Mouse (Mus musculus) cerebellum, adult 9-11 months (tissue): ENCODE results near the gene Tbl1x.
"Not testable (repeated sequence)": the region's sequence is repeated elsewhere in the genome, so short reads cannot be mapped to it uniquely, and the experiment has no call there.

Source experiments
- DNase-seq: peaks from one replicate; pipeline ENCODE4 v3.0.0; 2022

The Tbl1x gene

DNA sequence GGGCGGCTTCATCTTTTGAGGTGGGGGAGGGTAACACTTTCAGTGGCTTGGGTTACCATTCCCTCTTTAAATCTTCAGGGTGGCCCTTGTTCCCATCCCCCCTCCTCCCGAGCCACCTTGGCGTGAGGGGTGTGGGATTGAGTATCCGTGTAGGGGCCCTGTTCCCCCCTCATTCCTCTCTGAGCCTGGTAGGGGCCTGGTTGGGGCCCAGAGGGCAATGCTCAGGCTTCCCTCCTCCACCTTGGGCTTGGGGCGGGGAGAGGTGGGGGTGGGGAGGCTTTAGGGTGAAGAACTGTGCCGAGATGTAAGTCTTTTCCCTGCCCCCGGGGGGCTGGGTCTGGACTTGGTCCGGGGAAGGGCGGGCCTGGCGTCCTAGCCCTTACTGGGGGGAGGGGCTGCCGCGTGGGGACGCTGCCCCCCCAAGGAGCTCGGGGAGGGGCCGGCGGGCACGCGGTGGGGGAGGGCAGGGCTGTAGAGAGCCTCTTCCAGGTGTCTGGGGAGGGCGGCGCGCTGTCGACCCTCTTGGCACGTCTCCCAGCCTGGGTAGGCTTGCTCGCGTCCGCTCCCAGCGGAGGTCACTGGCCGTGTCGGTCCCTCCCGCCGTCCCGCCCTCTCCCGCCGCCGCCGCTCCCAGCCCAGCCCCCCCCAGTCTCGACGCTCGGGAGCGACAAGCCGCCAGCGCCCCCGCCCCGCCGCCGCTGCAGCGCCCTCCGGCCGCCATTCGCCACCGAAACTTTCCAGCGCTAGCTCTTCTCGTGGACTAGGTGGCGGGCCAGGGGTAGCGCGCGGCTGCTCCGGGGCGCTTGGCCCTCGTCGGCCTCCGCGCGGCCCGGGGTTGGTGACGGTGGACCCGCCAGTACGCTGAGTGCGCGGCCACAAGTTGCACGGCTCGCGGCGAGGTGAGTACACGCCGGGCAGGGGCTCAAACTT is at the start of gene Tbl1x:
TSS of gene Tbl1x (plus strand) at position 643 of the 930 bp plus-strand sequence.
- DNase-seq: peak; percentile 78

DNA sequence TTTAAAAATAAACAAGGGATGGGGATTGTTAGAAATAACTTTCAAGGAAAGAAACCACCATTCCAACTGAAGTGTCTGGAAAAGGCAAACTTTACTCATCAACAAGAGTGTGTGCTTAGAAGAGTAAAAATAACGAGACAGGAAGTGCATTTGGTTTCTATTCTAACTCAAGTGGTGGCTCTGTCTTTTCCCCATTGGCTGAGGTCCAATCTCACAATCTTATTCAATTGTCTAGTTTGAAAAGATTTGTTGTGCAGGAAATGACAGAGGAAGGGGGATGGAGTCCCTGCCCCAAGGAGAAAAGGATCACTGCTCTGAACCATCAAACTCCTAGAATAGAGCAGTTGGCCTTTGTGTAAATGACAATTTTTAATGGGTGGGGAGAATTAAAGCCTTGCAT is 41.6 kb upstream of the Tbl1x start:
- DNase-seq: no peak

DNA sequence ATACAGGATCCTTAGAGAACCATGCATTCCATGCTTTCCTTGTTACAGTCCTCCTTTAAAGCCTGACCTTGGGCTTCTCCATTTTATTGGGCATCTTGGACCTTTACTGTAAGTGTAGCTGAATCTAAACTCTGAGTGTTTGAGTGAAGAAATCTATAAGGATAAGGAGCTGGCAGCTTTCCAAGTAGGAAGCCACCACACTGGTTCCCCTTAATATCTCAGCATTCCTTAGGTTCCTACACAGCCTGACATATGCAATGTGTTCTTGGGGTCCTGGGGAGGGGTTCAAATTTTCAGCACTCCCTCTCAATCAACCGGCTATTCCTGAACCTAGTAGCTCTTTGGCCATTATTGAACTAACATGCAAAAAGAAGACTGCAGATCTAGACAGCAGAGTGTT is 38.0 kb upstream of the Tbl1x start:
- no peak for DNase-seq

DNA sequence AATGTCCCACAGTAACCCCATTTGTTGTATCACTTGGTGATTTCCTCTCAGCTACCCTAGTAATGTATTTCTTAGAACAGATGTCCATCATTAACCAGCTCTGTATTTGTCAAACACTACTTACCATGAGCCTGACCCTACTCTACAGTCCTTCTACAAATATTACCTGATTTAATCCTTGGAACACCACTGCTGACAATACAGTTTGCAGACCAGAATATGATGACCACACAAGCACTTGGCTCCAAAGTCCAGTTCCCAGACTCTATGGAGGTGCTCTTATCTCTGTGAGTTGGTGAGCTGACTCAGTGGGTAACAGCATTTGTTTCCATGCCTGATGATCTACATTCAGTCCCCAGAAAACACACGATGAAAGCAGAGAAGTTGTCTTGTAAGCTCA is 37.3 kb upstream of the Tbl1x start:
- no peak for DNase-seq

DNA sequence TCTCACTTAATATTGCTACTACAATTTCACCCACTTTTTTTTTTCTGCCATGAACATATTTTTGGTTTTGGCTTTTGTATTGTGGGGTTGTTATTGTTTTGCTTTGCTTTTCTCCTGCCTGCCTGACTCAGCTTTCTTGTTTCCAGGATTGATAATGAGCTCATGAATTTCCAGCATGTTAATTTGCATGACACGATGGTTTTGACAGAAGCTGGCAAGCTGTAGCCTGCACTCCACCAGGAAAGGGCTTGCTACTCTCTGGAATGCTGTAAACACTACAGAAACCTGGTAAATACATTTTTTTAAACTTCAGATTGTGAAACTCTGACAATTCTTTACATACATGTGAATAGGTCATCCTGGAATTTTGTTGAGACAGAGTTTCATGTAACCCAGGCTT is 36.3 kb upstream of the Tbl1x start:
- peak; percentile 2 for DNase-seq

DNA sequence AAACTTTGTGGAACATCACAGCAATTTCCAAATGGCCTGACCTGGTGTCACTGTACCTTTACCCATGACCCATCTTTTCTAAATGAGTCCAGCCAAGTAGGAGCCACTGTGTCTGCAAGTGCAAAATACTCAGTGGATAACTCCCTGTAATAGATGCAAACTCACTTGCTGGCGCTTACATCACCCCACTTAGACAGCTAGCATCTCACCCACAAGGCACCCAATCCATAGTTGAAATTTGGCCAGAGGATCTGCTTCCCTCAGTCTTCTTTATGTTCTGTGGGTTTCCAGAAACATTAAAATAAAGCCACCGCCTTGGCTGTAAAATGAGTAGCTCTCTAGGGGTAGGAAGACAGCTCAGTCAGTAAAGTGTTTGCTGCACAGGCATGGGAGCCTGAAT is 33.3 kb upstream of the Tbl1x start:
- no peak for DNase-seq

DNA sequence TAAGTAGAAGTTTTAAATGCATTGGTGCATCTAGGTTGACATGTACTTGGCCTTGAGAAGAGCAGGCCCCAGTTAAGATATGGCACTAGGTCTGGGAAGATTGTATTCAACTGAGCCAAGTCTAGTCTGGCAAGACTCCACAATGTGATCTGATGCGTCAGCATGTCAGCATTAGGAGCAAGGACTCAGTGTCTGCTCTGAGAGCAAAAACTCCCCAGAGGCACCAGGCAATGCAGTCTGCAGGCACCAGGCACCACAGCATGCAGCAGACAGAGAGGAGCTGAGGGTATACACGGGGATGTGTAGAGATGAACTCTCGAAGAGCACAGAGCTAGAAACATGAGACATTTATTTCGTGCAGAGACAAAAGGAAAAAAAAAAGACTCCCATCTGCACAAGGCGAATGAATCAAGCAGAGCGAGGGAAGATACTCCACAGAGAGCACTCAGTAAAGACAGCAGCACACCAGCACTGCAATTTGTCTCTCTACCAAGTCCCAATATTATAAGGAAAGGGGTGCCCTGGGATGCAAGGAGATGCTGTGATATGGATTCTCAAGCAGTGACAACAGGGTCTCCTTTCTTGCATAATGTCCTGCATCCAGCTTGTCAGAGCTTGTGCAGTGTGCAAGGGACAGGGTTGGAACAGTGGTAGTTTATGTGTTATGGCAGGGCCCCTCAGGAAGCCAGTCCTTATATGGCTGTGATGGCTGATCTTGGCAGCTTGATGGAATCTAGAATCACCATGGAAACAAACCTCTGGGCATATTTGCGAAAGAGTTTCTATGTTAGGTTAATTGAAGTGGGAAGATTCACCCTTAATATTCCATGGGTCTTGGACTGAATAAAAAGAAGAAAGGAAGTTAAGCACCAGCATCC is 22.7 kb upstream of the Tbl1x start:
- no peak for DNase-seq

DNA sequence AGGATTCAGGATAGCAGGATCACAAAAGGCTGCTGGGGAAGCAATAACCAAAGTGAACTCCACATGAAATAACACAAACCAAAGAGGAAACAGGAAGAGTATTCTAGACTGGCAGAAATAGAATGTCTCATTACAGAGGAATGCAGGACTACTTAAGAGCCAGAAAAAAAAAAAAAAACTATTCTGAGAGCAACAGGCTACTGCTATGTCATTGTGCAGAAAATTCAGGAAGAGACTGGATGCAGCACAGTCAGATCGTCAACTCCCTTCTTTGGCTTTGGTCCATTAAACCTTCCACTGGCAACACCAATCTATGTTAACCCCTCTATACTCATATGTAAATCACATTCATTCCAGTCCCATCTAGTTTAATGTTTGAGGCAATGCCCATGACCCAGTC is 20.7 kb upstream of the Tbl1x start:
- DNase-seq: no peak

DNA sequence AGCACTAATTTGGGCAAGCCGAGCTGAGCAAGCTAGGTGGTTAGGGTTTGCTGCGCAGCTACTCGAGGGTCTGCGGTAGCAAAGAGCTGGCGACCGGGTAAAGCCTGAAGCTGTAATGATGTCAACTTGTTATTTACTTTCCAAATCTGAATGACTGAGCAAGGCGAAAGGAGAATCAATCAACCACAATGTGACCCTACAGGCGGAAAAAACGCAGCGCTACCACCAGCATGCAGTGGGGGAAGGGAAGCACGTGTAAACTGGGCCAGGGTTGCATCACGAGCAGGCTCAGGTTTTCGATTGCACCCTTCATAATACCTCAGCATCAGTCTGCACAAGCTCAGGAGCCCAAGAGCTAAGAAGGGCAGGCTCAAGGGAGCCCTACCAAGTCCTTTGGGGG is 1.7 kb upstream of the Tbl1x start:
- DNase-seq: peak; percentile 87

DNA sequence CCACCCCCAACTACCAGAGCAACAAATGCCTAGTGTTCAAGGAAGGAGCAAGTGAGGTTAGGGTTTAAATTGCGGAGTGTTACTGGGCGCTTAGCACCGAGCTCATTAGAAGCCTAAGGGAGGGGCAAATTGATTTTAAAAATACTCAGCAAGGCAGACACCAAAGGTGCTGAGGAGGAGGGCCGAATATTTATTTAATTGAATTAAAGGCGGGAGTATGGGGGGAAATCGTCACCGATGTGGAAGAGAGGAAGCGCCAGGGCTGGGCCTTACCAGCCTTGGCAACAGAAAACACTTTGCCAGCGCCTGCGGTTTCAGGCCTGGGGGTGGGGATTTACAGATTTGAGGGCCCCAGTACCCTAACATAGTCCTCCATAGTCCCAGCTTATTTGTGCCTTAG is 1.0 kb upstream of the Tbl1x start:
- peak; percentile 58 for DNase-seq

DNA sequence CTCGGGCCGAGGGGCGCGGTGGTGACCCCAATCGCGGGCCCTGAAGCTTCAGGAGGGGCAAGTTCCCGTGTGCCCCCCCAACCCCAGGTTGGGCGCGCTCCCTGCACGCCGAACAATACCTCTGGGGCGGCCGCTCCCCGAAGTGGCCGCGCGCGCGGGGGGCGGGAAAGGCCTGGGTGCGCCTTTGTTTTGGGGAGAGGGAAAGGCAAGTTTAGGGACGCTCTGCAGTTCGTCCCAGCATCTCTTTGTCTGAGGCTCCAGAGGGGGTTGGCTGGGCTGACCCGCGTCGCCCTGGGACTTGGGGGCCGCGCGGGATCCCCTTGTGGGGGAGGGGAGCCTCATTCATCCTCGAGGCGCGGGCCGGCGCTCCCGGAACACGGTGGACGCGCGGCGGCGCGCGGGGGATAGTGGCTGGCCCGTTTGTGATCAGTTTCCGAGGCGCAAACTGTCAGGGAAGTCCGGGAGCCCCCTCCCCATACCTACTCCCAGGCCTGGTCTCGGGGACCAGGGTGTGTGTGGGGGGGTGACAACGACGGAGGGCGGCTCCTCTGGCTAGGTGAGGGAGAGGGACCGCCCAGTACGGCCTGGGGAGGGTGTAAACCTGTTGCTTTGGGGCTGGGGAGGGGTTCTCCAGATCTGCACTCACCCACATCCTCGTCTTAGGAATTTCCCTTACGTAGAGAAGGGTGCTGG is 634 bp downstream of the Tbl1x start:
- DNase-seq: peak; percentile 59

DNA sequence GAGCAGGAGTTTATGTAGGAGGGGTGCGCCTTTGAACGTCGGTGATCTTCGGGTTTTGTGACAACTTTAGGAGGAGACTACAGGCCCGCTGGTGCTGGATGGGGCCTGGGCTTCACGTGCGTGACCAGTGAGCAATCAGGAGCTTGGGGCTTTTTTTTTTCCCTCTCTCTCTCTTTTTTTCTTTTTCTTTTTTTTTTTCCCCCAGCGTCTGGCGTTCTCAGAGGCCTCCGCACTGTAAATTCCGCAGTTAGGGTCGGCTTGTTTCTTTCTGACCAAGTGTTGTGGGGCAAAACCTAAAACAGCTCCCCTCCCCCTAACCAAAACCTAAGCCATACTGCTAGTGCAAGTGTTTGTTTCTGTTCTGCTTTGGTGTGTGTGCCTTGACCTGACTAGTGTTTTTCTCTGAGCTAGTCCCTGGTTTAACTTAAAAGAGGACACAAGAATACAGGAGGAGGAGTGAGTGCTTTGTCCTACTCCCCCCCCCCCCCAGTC is 1.2 kb downstream of the Tbl1x start:
- no peak for DNase-seq

DNA sequence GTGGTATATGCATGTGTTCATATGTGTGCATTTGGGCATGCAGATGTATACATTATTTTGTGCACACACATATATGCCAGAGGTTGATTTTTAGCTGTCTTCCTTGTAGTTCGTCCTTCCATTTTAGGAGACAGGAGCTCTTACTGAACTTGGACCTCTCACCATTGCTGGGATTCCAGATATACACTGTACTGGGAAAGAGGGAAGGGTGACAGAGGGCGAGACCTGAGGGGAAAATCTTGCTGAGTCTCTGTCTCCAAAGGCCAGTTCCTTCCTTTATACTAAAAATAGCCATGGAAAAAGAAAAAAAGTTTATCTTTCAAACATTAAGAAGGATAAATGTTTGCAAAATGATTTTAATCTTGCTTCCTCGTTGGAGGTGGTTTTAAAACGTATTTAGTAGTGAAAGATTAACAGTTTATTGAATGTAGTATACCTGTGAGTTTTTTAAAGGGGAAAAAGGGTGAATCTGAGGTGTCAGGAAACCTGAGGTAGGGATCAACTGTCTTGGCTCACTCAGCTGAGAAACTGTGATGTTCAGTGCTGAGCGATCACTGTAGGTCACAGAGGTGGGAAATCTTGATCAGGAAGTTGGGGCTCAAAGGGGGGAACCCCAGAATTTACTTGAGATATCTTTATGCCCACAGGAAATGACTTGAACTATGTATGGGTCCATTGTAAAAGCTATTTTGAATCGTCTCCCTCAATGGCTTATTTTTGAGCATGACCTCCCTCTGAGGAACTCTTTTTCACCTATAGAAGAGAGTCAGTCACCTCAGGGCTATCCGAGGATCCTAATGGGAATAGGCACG is 6.7 kb downstream of the Tbl1x start:
- no peak for DNase-seq

DNA sequence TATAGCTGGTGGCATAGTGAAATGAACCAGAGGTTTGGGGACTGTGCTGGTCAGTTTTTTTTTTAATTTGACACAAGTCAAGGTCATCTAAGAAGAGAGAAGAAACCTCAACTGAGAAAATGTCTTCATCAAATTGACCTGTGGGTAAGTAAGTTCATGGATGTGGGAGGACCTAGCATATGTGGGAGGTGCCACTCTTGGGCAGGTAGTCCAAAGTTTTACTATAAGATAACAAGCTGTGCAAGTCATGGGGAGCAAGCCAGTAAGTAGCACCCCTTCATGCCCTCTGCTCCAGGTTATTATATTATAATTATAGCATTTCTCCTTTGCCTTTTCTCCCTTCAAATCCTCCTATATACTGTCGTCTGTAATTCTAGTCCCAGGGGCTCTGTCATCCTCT is 8.1 kb downstream of the Tbl1x start:
- DNase-seq: no peak

DNA sequence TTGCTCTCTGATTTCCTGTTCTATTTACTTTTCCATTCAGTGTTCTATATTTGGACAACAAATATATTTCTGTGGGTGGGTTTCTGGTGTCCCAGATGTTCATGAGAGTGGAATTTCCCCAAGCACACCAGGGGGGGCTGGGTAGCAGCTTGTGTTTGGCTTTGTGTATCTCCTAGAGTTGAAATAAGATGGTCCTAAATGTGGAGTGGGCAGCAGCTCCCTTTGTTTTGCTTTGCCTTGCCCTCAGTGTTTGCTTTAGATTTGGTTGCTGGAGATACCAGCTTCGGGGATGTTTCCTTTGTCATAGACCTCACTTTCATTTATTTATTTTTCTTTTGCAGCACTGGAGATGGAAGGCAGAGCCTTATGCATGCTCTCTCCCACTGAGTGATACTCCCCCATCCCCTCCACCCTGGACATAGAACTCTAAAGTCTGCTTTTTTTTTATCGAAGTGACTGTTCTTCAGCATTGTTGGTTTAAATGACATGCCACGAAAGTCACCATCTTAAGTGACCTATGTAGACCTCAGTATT is 12.1 kb downstream of the Tbl1x start:
- no peak for DNase-seq

DNA sequence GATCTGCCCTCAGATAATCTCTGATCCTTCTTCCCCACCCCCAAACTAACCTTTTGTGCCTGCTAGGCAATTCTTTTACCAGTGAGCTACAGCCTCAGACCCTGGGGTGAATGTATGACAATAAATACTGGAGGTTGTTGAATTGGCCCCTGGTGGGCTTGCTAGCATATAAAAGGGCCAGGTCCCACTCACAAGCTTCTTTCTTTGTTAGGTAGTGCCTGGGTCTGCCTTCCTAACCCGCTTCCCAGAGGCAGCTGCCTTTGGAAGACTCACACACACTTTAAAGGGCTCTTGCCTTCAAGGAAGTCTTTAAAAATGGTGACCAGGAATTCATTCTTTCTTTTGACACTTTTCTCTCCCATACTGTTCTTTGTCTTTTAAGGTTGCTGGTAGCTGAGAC is 14.4 kb downstream of the Tbl1x start:
- DNase-seq: no peak

DNA sequence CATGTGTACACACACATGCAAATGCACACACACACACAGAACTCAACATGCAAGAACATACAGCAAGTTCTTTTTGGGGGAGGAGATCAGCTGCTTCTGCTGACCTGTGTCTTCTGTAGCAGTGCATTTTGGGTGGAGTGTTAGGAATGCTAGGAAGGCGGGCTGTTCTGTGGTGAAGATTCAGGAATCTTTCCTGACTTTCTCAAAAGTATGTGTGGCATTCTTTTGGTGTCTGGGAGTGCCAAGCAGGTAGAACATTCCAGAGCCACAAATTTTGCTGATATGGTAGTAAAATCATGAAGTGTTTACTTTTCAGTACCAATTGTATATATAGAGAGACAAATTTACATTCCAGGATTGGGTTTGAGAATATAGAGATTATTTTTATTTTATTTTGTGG is 17.6 kb downstream of the Tbl1x start:
- no peak for DNase-seq

DNA sequence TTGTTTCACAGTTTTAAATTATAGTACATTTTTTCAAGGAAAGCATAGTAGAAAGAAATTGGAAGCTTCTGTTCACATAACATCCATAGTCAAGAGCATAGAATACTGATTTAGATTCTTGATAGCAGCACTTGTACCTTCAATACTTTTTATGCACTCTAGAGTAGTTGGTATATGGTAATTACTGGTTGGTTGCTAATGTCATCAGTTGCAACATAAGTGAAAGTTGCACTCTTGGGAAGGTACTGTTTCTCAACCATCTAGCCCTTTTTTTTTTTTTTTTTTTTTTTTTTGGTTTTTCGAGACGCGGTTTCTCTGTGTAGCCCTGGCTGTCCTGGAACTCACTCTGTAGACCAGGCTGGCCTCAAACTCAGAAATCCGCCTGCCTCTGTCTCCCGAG is 20.2 kb downstream of the Tbl1x start:
- no peak for DNase-seq

DNA sequence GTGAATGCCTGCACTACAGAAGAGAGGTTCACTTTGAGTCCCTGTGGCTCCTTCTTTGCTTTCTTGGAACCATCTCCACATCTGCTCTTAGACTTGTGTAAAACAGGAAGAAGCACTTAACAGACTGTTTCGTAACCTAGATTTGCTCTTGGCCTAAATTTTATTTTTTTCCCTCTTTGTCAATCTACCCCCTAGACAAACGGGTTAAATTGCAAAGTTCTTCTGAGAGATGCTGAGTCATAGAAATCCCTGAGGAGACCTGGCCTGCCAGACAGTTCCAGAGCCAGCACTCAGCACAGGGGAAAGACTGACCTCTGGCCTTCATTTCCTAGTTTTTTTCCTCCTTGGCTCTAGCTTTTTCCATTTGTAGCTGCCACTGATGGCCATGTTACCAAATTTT is 23.1 kb downstream of the Tbl1x start:
- no peak for DNase-seq

DNA sequence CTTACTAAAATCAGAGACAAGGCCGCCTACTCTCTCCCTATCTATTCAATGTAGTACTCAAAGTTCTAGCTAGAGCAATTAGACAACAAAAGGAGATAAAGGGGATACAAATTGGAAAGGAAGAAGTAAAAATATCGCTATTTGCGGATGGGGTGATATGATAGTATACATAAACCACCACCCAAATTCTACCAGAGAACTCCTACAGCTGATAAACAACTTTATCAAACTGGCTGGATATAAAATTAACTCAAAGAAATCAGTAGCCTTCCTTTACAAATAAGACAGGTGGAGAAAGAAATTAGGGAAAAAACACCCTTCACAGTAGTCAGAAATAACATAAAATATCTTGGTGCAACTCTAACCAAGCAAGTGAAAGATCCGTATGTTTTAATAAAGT is 29.0 kb downstream of the Tbl1x start:
- DNase-seq: not testable (repeated sequence)

DNA sequence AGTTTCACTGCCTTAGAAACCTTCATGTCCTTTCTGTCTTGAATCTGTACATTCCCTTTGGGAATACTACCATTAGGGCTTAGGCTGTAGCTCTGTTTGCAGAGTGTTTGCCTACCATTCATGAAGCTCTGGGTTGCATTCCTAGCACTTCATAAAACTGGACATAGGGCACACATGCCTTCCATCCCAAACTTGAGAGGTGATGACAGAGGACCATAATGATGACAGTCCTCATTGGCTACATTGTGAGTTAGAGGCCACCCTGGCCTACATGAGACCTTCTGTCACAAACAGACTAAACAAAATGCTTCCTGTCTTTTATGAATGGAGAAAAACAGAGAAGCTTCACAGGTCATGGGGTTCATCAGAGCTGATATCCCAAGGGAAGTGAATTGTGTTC is 33.2 kb downstream of the Tbl1x start:
- DNase-seq: no peak

DNA sequence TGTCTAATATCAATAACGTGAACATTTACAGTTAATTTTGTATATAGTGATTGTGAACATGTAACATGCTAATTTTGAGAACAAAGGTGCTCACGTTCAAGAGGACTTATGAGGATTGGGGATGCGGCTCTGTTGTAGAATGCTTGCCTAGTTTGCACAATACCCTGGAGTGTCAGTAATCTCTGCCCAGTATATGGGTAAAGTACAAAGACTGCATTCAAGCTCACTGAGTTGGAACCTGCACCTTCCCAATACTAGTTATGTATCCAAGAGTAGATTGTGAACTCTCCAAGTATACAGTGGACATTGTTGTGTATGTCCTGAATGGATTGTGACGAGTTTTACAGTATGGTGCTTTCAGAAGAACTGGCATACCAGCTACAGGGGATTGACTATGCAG is 33.7 kb downstream of the Tbl1x start:
- no peak for DNase-seq
